Mouse (Mus musculus): Measurements from ENCODE around the gene Gm12695. TPM values are rescaled to one million over a fixed set of nuclear protein-coding genes. Genes with fewer than 3 reads are reported as not detected.

Gm12695 gene
- polyA plus RNA-seq, 1 experiment: not detected

DNA sequence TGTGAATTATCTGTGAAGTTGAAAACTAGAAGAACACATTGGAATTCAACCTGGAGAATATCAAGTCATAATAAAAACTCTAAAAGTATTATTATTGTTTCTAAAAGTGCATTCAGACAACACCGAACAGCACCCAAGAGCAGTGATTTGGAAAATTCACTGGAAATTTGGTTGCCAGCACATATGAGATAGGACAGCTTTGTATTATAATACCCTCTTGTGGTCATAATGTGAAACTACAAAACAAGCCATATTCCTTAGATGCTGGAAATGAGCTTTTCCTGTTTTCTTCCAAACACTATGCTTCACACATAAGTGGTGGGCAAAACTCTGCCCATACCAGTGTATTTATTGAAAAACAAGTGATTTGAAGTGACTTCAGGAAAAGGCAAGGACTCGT, 101.5 kb downstream of the Gm12695 start:
- Histone ChIP-seq H3K4me3 (no peak overlapping the region), H3K79me2 (ENCODE audit: control insufficient read depth, insufficient read depth) (no peaks in the 10 kb centered on the region), H3K4me2 (ENCODE audit: low read depth) (no peak overlapping the region), H3K27me3 (ENCODE audit: control insufficient read depth, insufficient read depth, insufficient read length) (no peaks in the 10 kb centered on the region), H3ac (ENCODE audit: control insufficient read depth, insufficient read length) (no peak overlapping the region), H3K36me3 (ENCODE audit: control insufficient read depth, insufficient read depth) (no peaks in the 10 kb centered on the region)
- TF ChIP-seq TCF3 (IDR thresholded peaks at IDR 0.05; ENCODE audit: insufficient read length, low read depth): no peak
- TF ChIP-seq MYOD1 (IDR thresholded peaks at IDR 0.05; ENCODE audit: control insufficient read depth in 1 of 3, insufficient read length in 2 of 3, low read depth in 2 of 3): no peak
- TF ChIP-seq POLR2AphosphoS2 (IDR thresholded peaks at IDR 0.05; ENCODE audit: insufficient read length, low read depth): no peak
- TF ChIP-seq SRF (IDR thresholded peaks at IDR 0.05; ENCODE audit: control insufficient read depth, insufficient read length, low read depth): no peak
- no peak for TF ChIP-seq USF1 (IDR thresholded peaks at IDR 0.05; ENCODE audit: low read depth)
- TF ChIP-seq MYOG (IDR thresholded peaks at IDR 0.05; ENCODE audit: control insufficient read depth in 1 of 3, insufficient read depth in 1 of 3, insufficient read length in 2 of 3, low read depth in 2 of 3): no peak
- TF ChIP-seq POLR2A (IDR thresholded peaks at IDR 0.05; ENCODE audit: insufficient read length, low read depth): no peak
- no peak for TF ChIP-seq MAX (IDR thresholded peaks at IDR 0.05; ENCODE audit: low read depth)
- TF ChIP-seq E2F4 (IDR thresholded peaks at IDR 0.05; ENCODE audit: insufficient read depth): no peak
- no peak for TF ChIP-seq CEBPB (IDR thresholded peaks at IDR 0.05; ENCODE audit: insufficient read depth, poor library complexity, severe bottlenecking)
- no peak for TF ChIP-seq TCF12 (IDR thresholded peaks at IDR 0.05; ENCODE audit: insufficient read depth, poor library complexity, severe bottlenecking)
- no peak for TF ChIP-seq REST (IDR thresholded peaks at IDR 0.05; ENCODE audit: insufficient read depth, insufficient read length)

DNA sequence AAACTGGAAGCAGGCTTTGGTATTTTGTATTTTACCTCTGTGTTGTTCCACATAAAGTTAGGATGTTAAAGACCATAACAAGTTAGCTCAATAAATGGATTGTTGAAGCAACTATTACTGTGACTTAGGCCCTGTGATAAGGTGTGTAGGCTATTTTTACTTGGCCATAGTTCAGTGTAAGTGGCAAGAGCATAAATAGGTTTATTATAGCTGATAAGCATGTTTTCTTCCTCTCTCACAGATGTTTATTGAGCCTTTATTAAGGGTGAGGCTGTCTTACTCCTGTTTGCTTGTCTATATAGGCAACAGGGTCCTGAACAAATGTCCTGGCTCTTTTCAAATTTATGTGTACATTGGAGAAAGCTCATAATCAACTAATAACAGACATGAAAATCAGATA, 104.0 kb downstream of the Gm12695 start:
- H3K4me3 ChIP-seq: no peak overlapping the region
- H3K36me3 ChIP-seq (ENCODE audit: control insufficient read depth, insufficient read depth): no peaks in the 10 kb centered on the region
- H3ac ChIP-seq (ENCODE audit: control insufficient read depth, insufficient read length): no peak overlapping the region
- no peak for TF ChIP-seq POLR2AphosphoS2 (IDR thresholded peaks at IDR 0.05; ENCODE audit: insufficient read length, low read depth)
- no peak for TF ChIP-seq E2F4 (IDR thresholded peaks at IDR 0.05; ENCODE audit: insufficient read depth)
- no peak for TF ChIP-seq MYOD1 (IDR thresholded peaks at IDR 0.05; ENCODE audit: control insufficient read depth in 1 of 3, insufficient read length in 2 of 3, low read depth in 2 of 3)
- no peak for TF ChIP-seq USF1 (IDR thresholded peaks at IDR 0.05; ENCODE audit: low read depth)
- TF ChIP-seq TCF12 (IDR thresholded peaks at IDR 0.05; ENCODE audit: insufficient read depth, poor library complexity, severe bottlenecking): no peak
- TF ChIP-seq SRF (IDR thresholded peaks at IDR 0.05; ENCODE audit: control insufficient read depth, insufficient read length, low read depth): no peak
- H3K79me2 ChIP-seq (ENCODE audit: control insufficient read depth, insufficient read depth): no peaks in the 10 kb centered on the region
- H3K27me3 ChIP-seq (ENCODE audit: control insufficient read depth, insufficient read depth, insufficient read length): no peaks in the 10 kb centered on the region
- H3K4me2 ChIP-seq (ENCODE audit: low read depth): no peak overlapping the region

GRCm38 (mm10) chr4:96680233-96680632, 104.8 kb downstream of the Gm12695 start:
- Histone ChIP-seq H3K79me2 (ENCODE audit: control insufficient read depth, insufficient read depth) (no peaks in the 10 kb centered on the region), H3K4me2 (ENCODE audit: low read depth) (no peak overlapping the region), H3ac (ENCODE audit: control insufficient read depth, insufficient read length) (no peak overlapping the region), H3K27me3 (ENCODE audit: control insufficient read depth, insufficient read depth, insufficient read length) (no peaks in the 10 kb centered on the region), H3K36me3 (ENCODE audit: control insufficient read depth, insufficient read depth) (no peaks in the 10 kb centered on the region), H3K4me3 (no peak overlapping the region)
- TF ChIP-seq MAX (IDR thresholded peaks at IDR 0.05; ENCODE audit: low read depth) (no peak), MYOD1 (IDR thresholded peaks at IDR 0.05; ENCODE audit: control insufficient read depth in 1 of 3, insufficient read length in 2 of 3, low read depth in 2 of 3) (no peak), SRF (IDR thresholded peaks at IDR 0.05; ENCODE audit: control insufficient read depth, insufficient read length, low read depth) (no peak), E2F4 (IDR thresholded peaks at IDR 0.05; ENCODE audit: insufficient read depth) (no peak), POLR2AphosphoS2 (IDR thresholded peaks at IDR 0.05; ENCODE audit: insufficient read length, low read depth) (no peak), TCF3 (IDR thresholded peaks at IDR 0.05; ENCODE audit: insufficient read length, low read depth) (no peak), CEBPB (IDR thresholded peaks at IDR 0.05; ENCODE audit: insufficient read depth, poor library complexity, severe bottlenecking) (no peak), USF1 (IDR thresholded peaks at IDR 0.05; ENCODE audit: low read depth) (no peak), MYOG (IDR thresholded peaks at IDR 0.05; ENCODE audit: control insufficient read depth in 1 of 3, insufficient read depth in 1 of 3, insufficient read length in 2 of 3, low read depth in 2 of 3) (no peak), POLR2A (IDR thresholded peaks at IDR 0.05; ENCODE audit: insufficient read length, low read depth) (no peak), REST (IDR thresholded peaks at IDR 0.05; ENCODE audit: insufficient read depth, insufficient read length) (no peak), TCF12 (IDR thresholded peaks at IDR 0.05; ENCODE audit: insufficient read depth, poor library complexity, severe bottlenecking) (no peak)

Other genes with a start within 250 kb of the Gm12695 start
- gene Cyp2j6, start 231.5 kb downstream of the Gm12695 start, polyA plus RNA-seq (2012; fragmentation: generic; extraction: Trizol): 1.2 TPM
- gene Cyp2j9, start 193.6 kb downstream of the Gm12695 start, polyA plus RNA-seq (2012; fragmentation: generic; extraction: Trizol): 0.05 TPM
- not detected for gene Cyp2j5, start 121.0 kb downstream of the Gm12695 start, polyA plus RNA-seq (2012; fragmentation: generic; extraction: Trizol)